Comparison of ENCODE assay signal across 10 mouse cellular contexts in genomic region chr5:132892591-132892990, GRCm38 (mm10).
DNase-seq lines count a peak whose midpoint lies in the region; ATAC-seq and TF ChIP-seq lines count a peak whose summit lies in the region.
"Had no signal": no experiment of that assay in that cellular context is flagged by ENCODE, and none has a peak within 500 bp of the region (broad histone marks: within the 10 kb centered on the region; RNA-seq: fewer than 3 reads in every experiment).

No protein-coding gene starts in this region.

- no peaks in the 10 kb centered on the region; the same call in 1 of the 2 replicates for H3K4me1 ChIP-seq in forebrain, postnatal 0 days (ENCODE audit: insufficient read depth)
- H3K4me1 ChIP-seq in forebrain, embryonic 12.5 days = peaks cover 5% of the 10 kb centered on the region; the same call in 1 of the 2 replicates
- no peaks in the 10 kb centered on the region for H3K4me1 ChIP-seq in liver, embryonic 12.5 days
- H3K4me1 ChIP-seq in hindbrain, embryonic 12.5 days = 0 out of 2 replicates have a peak, but pooled peaks cover 4% of the 10 kb centered on the region

- WGBS in forebrain, postnatal 0 days = 21% methylated on average over 1 of the region's 1 CpGs
- 94% methylated on average over 1 of the region's 1 CpGs for WGBS in forebrain, embryonic 12.5 days
- 79% methylated on average over 1 of the region's 1 CpGs for WGBS in liver, embryonic 12.5 days (ENCODE audit: insufficient replicate concordance)
- WGBS in hindbrain, embryonic 12.5 days = 76% methylated on average over 1 of the region's 1 CpGs

- H3K27me3 ChIP-seq in forebrain, postnatal 0 days (ENCODE audit: insufficient read depth, low read length) = no peaks in the 10 kb centered on the region
- no peaks in the 10 kb centered on the region for H3K27me3 ChIP-seq in forebrain, embryonic 12.5 days
- no peaks in the 10 kb centered on the region for H3K27me3 ChIP-seq in liver, embryonic 12.5 days (replicated peaks)
- H3K27me3 ChIP-seq in hindbrain, embryonic 12.5 days = no peaks in the 10 kb centered on the region
- H3K27me3 ChIP-seq: hindbrain, embryonic 15.5 days; midbrain, embryonic 12.5 days had no signal

- H3K27ac ChIP-seq in forebrain, postnatal 0 days (ENCODE audit: low read depth, low read length) = no peak overlapping the region
- no peak overlapping the region for H3K27ac ChIP-seq in forebrain, embryonic 12.5 days
- H3K27ac ChIP-seq in liver, embryonic 12.5 days = no peak overlapping the region
- H3K27ac ChIP-seq in hindbrain, embryonic 12.5 days = no peak overlapping the region
- H3K27ac ChIP-seq: hindbrain, embryonic 15.5 days; midbrain, embryonic 12.5 days had no signal

- intact Hi-C loops in gastrocnemius, postnatal 14 days (cut with DNase I; ENCODE audit: low total_unique reads) = no loop called here

- H3K9ac ChIP-seq in forebrain, postnatal 0 days = no peak overlapping the region
- no peak overlapping the region for H3K9ac ChIP-seq in forebrain, embryonic 12.5 days
- no peak overlapping the region for H3K9ac ChIP-seq in liver, embryonic 12.5 days
- no peak overlapping the region for H3K9ac ChIP-seq in hindbrain, embryonic 12.5 days
- H3K9ac ChIP-seq: hindbrain, embryonic 15.5 days; midbrain, embryonic 12.5 days had no signal

- H3K9me3 ChIP-seq in forebrain, postnatal 0 days (ENCODE audit: low read length) = no peaks in the 10 kb centered on the region
- no peaks in the 10 kb centered on the region for H3K9me3 ChIP-seq in forebrain, embryonic 12.5 days
- H3K9me3 ChIP-seq in liver, embryonic 12.5 days (replicated peaks) = 0 out of 2 replicates have a peak, but pooled peaks cover 5% of the 10 kb centered on the region
- no peaks in the 10 kb centered on the region for H3K9me3 ChIP-seq in hindbrain, embryonic 12.5 days (replicated peaks)
- H3K9me3 ChIP-seq: hindbrain, embryonic 15.5 days; midbrain, embryonic 12.5 days had no signal

- no peak for TF ChIP-seq CTCF in forebrain, postnatal 0 days (IDR thresholded peaks at IDR 0.05; ENCODE audit: low read depth)

- peak; percentile 90 for DNase-seq in forebrain, postnatal 0 days
- DNase-seq in brain, embryonic 18.5 days (ENCODE audit: low read depth, low spot score) = peak; percentile 65
- DNase-seq in gastrocnemius, postnatal 14 days = peak; percentile 78
- DNase-seq in left cerebral cortex, adult 8-10 months (ENCODE audit: low spot score in 2 of 2) = peak; percentile 68 to 95

- no peak overlapping the region for H3K4me3 ChIP-seq in forebrain, postnatal 0 days (ENCODE audit: low read depth, low read length)
- H3K4me3 ChIP-seq in forebrain, embryonic 12.5 days (replicated peaks) = no peak overlapping the region
- H3K4me3 ChIP-seq in liver, embryonic 12.5 days = no peak overlapping the region
- H3K4me3 ChIP-seq in hindbrain, embryonic 12.5 days = no peak overlapping the region
- H3K4me3 ChIP-seq: hindbrain, embryonic 15.5 days; midbrain, embryonic 12.5 days had no signal

- H3K4me2 ChIP-seq in forebrain, postnatal 0 days (ENCODE audit: low read depth) = no peak overlapping the region
- no peak overlapping the region for H3K4me2 ChIP-seq in forebrain, embryonic 12.5 days
- no peak overlapping the region for H3K4me2 ChIP-seq in liver, embryonic 12.5 days
- H3K4me2 ChIP-seq in hindbrain, embryonic 12.5 days (replicated peaks) = no peak overlapping the region
- H3K4me2 ChIP-seq: hindbrain, embryonic 15.5 days; midbrain, embryonic 12.5 days had no signal

- ATAC-seq in forebrain, postnatal 0 days = peak; percentile 92
- no peak for ATAC-seq in forebrain, embryonic 12.5 days (ENCODE audit: low FRiP score)
- ATAC-seq in liver, embryonic 12.5 days = no peak
- ATAC-seq in hindbrain, embryonic 12.5 days (ENCODE audit: low FRiP score) = no peak
- no peak for ATAC-seq in activated CD4-positive, CD25-positive, alpha-beta regulatory T cell, adult 4 months

- no peaks in the 10 kb centered on the region for H3K36me3 ChIP-seq in forebrain, postnatal 0 days (ENCODE audit: insufficient read depth)
- H3K36me3 ChIP-seq in forebrain, embryonic 12.5 days (replicated peaks) = no peaks in the 10 kb centered on the region
- no peaks in the 10 kb centered on the region for H3K36me3 ChIP-seq in liver, embryonic 12.5 days
- H3K36me3 ChIP-seq in hindbrain, embryonic 12.5 days = no peaks in the 10 kb centered on the region
- H3K36me3 ChIP-seq: hindbrain, embryonic 15.5 days; midbrain, embryonic 12.5 days had no signal
